Mouse (Mus musculus): ENCODE measurements around the gene Syt14. TPM values are rescaled to one million over a fixed set of nuclear protein-coding genes. Genes with fewer than 3 reads are reported as not detected.

Gene Syt14
- total RNA-seq, 2 experiments from 2014 or later, result 28.6 to 29.0 TPM

GRCm38 (mm10) chr1:192880130-192880529 lies 155.4 kb downstream of the Syt14 start:
- DNase-seq, result no peak
- intact Hi-C loops (cut with DNase I), result no loop called here

DNA sequence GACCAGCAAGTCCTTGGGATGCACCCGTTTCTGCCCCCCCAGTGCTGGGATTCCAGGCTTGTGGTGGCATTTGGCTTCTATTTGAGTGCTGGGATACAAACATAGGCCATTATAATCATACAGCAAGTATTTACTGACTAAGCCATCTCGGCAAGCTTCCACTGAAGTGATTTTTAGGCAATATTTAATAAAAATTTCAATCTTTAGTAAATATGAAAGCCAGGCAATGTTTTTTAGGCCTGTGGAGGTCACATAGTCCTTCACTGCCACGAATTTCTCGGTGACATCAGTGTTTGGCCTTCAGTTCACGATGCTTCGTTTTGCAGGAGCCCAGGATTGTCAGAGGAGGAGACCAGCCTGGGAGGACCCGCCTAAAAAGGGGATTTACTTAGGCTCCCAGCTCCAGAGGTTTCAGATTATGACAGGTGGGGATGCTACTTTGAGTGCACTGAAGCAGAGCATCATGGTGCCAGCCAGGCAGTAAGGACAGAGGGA lies 156.4 kb downstream of the Syt14 start:
- DNase-seq, result no peak
- intact Hi-C loops (cut with DNase I), result no loop called here

DNA sequence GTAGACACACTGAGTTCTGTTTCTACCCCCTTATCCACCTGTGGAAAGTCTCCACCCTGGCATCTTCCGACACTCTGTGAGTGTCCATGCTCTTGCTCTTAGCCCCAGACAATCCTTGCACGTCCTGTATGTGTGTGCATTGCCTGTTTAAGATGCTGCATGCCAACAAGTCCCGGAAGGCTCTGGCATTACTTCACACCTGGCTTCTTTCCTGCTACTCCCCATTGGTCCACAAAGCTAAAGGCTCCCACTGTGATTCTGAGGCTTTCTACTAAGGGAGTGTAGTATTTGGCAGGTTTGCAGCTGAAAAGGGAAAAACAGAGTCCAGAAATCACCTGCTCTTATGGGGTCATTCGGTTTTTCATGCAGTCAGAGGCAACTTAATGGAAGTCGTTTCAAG lies 162.7 kb downstream of the Syt14 start:
- DNase-seq, result no peak
- intact Hi-C loops (cut with DNase I), result no loop called here

GRCm38 (mm10) chr1:192869761-192870160 lies 165.8 kb downstream of the Syt14 start:
- intact Hi-C loops (cut with DNase I), result no loop called here
- DNase-seq, result no peak

DNA sequence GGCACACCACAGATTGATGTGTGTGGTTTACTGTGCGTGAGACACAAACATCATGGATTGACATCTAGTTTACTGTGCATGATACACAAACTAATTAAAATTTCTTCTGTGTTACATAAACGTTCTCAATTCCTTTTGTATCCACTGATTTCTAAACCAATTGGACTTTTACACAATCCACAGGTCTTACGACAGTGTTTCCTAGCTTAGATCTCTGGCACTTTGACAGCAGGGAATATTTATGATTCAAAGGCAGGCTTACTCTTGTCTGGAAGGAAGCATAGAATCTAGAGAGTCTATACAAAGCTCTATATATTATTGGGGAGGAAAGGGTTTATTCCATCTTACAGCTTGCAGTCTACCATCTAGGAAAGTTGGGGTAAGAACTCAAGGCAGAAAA lies 171.1 kb downstream of the Syt14 start:
- intact Hi-C loops (cut with DNase I), result no loop called here
- DNase-seq, result no peak

- no peak for DNase-seq
- intact Hi-C loops (cut with DNase I), result no loop called here
These were observed 174.1 kb downstream of the Syt14 start for GRCm38 (mm10) chr1:192861305-192861960.

GRCm38 (mm10) chr1:192860273-192860672 lies 175.3 kb downstream of the Syt14 start:
- intact Hi-C loops (cut with DNase I), result no loop called here
- DNase-seq, result no peak

- no peak for DNase-seq
- intact Hi-C loops (cut with DNase I), result no loop called here
These were observed 178.0 kb downstream of the Syt14 start for GRCm38 (mm10) chr1:192857582-192857981.

DNA sequence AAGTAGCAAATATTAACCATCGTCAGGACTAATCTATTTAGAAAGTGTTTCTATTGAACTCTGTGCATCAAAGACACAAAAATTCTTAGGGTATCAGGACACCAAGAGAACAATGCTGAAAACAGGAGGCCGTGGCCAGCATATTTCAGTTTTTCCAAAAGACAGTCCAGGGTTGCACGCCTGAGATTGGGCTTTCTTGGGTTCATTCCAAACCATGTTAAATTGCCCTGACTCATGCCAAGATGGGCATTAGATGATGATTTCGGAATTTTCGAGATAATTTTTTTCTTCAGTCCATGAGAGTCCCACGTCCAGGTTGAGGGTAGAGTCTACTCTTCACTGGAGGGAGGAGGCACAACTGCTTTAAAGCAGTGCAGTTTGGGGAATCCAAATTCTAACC lies 178.6 kb downstream of the Syt14 start:
- no peak for DNase-seq
- intact Hi-C loops (cut with DNase I), result no loop called here

- intact Hi-C loops (cut with DNase I), result no loop called here
- no peak for DNase-seq
These were observed 179.2 kb downstream of the Syt14 start for GRCm38 (mm10) chr1:192856411-192856810.

- DNase-seq, result peak; percentile 77
- intact Hi-C loops (cut with DNase I), result no loop called here
These were observed 179.9 kb downstream of the Syt14 start, which contains the start of gene Sertad4 for GRCm38 (mm10) chr1:192855474-192856230. Gene Sertad4 (minus strand): TSS chr1:192855756.

GRCm38 (mm10) chr1:192854819-192855271 lies 180.7 kb downstream of the Syt14 start:
- intact Hi-C loops (cut with DNase I), result no loop called here
- peak; percentile 53 for DNase-seq

- intact Hi-C loops (cut with DNase I), result no loop called here
- DNase-seq, result no peak
These were observed 181.4 kb downstream of the Syt14 start for GRCm38 (mm10) chr1:192853988-192854818.

GRCm38 (mm10) chr1:192853429-192853828 lies 182.1 kb downstream of the Syt14 start:
- intact Hi-C loops (cut with DNase I), result no loop called here

GRCm38 (mm10) chr1:192852047-192852446 lies 183.5 kb downstream of the Syt14 start:
- DNase-seq, result no peak
- intact Hi-C loops (cut with DNase I), result no loop called here

More at GRCm38 (mm10) chr1:192853429-192853828, 182.1 kb downstream of the Syt14 start:
- DNase-seq, result no peak

- peak; percentile 54 for DNase-seq
- intact Hi-C loops (cut with DNase I), result no loop called here
These were observed 183.9 kb downstream of the Syt14 start for GRCm38 (mm10) chr1:192851640-192852039.

GRCm38 (mm10) chr1:192851126-192851525 lies 184.4 kb downstream of the Syt14 start:
- no peak for DNase-seq
- intact Hi-C loops (cut with DNase I), result no loop called here

- DNase-seq, result no peak
- intact Hi-C loops (cut with DNase I), result no loop called here
These were observed 186.0 kb downstream of the Syt14 start for GRCm38 (mm10) chr1:192849616-192850015.

DNA sequence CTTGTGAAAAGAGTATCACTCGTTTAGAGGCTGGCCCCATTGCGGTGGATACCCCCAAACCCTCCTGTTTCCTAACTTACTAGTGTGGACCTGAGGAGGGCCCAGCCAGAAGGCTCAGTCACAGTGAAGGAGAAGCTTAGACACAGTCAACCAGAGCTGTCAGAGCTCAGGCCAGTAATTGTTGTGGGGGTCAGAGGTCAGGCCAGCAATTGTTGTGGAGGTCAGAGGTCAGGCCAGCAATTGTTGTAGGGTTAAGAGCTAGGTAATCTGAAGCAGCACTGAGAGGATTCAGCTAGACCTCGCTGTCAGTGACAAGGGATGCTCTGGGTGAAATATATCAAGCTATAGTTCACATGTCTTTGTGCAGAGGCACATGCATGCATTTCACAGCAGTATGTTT lies 188.3 kb downstream of the Syt14 start:
- intact Hi-C loops (cut with DNase I), result no loop called here
- no peak for DNase-seq
